Mouse (Mus musculus) activated CD4-positive, CD25-positive, alpha-beta regulatory T cell, adult 4 months (primary cell): ENCODE results near the gene Mib2. TPM values are rescaled to one million over a fixed set of nuclear protein-coding genes. Genes with fewer than 3 reads are reported as not detected.
"Not testable (repeated sequence)": the region's sequence is repeated elsewhere in the genome, so short reads cannot be mapped to it uniquely, and the experiment has no call there.

Experiments
- ATAC-seq: one replicate; pipeline ENCODE4 v1.8.0; 2017
- polyA plus RNA-seq, 2 experiments: library from polyadenylated mRNA; unstranded; fragments of 100-300 nt; shearing (Covaris generic); gene quantifications; one replicate each; pipeline ENCODE4 v1.2.1; 2017

Gene Mib2
- polyA plus RNA-seq, 2 experiments from 2014 or later, result 2.2 to 6.4 TPM

- not testable (repeated sequence) for ATAC-seq
Observed at GRCm38 (mm10) chr4:155670236-155670635, 1.2 kb upstream of the Mib2 start.

GRCm38 (mm10) chr4:155669598-155670075 is 639 bp upstream of the Mib2 start:
- ATAC-seq, result no peak

DNA sequence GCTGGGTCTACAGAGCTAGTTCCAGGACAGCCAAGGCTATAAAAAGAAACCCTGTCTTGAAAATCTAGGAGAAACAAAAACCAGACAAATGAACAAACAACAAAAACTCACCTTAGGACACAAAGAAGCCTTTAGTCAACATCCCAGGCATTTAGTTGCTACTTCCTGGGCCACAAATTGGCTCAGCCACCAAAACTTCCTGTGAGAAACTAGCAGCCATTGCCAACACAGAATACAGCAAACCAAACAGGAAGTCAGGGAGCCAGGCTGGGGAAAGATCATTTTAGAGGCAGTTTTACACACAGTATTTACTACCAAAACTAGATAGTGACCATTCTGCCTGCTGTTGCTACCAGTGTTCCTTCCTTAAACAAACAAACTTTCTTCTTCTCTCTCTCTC is 2.1 kb downstream of the Mib2 start:
- ATAC-seq, result no peak

DNA sequence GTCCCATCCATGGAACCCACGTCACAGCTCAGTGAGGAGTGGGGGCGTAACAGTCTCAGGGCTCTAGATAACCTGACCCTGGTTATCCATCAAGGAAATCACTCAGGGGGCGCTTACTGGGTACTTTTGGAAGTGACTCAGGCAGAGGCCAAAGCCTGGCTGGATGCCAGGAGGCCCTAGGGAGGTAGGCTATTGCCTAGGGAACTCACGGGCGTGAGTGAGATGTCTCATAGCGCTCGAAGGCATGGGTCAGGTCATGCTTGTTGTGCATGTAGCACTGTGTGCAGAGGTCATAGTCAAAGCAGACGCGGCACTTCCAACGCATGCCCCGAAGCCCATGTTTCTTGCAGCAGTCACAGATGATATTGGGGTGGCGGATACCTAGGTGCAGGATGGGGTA is 8.4 kb downstream of the Mib2 start:
- no peak for ATAC-seq

DNA sequence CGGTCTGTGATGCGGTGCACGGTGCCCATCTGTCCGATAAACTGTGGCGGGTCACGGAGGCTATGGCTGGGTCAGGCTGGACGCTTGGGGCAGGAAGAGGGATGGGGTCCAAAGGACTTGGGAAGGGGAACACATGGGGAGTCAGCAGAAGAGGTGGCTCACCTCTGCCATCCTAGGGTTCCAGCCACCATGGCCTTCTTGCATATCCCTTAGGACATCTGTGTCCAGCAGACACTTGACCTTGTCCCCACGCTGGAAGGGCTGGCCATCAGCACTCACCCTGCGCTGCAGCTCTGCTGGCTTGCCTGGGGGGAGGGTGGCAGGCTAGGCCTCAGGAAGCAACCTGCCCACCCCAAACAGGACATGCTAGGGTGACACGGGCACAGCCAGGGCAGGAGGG is 10.0 kb downstream of the Mib2 start:
- ATAC-seq, result no peak

DNA sequence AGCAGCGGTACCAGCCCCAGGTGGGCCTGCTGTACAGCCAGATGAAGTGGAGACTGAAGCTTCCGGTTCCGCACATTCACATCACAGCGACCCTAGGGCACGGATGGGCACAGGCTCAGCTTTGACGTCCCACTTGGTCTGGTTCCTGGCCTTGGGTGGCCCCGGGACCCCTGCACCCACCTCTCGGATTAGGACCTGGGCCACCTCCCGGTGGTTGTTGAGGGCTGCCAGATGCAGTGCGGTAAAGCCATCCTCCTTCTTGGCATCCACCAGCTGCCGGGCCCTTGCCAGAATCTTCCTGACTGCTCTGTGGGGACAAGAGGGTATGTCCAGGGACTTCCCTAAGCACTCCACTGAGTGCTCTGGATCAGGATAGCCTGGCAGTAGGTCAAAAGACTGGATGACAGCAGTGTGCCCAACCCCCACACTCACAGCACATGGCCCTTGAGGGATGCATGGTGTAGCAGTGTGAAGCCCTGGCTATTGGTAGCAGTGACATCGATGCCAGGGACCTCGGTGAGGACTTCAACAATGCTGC is 12.7 kb downstream of the Mib2 start:
- no peak for ATAC-seq

DNA sequence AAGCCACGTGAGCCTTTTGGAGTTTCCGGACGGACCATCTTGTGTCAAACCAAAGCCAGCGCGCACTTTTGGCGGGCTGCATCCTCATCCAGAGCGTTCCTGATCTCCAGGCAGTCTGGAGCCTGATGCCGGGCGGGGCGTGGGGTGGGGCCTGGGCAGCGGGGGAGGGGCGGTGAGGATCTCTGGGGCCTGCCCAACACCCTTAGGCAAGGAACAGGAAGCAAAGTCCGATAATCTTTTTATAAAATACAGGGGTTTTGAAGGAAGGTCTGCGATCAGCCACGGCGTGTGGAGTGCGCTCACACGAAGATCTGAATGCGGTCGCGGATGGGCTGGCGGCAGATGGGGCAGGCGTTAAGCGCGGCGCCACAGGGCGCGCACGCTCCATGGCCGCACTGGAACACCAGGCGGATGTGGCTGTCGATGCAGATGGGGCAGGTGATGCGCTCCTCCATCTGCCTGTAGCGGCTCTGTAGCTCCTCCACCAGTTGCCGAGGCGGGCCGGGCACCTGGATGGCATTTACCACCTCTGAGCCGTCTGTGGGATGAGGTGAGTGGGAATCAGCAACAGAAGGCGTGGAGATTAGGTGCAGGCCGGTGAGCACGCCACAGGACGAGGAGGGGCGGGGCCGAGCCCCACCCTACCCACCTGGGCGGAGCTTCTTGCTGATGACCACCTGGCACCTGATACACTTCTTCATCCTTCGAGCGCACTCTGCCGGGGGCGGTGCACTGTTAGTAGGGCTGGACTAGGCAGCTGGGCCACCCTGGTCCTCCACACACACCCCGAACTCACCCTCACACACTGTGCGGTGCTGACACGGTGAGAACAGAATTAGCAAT is 14.3 kb downstream of the Mib2 start:
- ATAC-seq, result peak; percentile 71

- ATAC-seq, result peak; percentile 7
Observed at GRCm38 (mm10) chr4:155654183-155654455, 14.9 kb downstream of the Mib2 start.

DNA sequence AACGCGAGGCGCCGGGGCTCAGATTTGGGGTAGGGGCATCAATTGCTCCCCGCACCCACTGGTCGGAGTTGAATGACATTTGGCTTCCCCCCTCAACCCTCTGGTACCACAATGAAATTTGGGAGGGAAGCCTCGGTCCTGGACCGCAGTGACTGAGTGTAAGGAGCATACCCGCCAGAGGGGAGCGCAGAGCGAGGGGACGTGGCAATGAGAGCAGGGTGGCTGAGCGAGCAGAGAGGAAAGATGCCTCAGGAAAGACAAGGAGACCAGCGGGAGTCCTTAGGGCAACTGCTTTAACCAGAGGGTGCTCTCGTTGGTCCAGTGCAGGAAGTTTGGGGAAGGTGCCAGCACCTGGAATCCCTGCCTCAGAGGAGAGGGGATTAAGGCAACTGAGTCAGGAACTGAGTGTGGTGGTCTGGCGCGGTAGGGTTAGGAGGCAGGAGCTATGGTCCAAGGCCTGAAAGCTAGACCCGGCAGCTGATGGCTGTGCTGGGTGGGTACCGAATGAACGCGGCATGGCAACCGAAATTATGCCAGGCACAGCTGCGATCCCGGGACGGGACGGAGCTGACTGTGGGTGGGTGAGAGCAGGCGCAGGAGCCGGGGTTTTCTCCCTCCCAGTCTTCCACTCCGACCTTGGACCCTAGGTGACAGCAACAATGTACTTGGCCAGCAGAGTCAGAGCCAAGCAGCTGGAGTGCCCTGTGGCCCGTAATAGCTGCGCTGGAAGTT is 15.4 kb downstream of the Mib2 start:
- ATAC-seq, result no peak

DNA sequence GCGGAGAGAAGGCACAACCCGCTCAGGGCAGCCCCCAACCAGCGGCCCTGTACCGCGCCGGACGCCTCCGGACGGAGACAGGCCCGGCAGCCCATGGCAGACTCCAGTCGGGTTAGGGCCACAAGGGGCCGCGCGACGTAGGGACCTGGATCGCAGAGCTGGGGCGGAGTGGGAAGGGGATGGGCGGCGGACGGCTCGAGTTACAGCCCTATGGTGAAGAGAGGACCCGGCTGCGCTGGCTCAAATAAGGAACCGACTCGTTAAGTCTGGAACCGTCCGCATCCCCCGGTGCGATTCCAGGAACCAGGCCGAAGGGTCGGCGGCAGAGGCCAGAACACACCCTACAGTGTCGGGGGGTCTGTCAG is 15.9 kb downstream of the Mib2 start, which contains the start of gene Mmp23:
Gene Mmp23, minus strand, starts transcription at position 299 of the 365 bp plus-strand sequence.
- ATAC-seq, result no peak

DNA sequence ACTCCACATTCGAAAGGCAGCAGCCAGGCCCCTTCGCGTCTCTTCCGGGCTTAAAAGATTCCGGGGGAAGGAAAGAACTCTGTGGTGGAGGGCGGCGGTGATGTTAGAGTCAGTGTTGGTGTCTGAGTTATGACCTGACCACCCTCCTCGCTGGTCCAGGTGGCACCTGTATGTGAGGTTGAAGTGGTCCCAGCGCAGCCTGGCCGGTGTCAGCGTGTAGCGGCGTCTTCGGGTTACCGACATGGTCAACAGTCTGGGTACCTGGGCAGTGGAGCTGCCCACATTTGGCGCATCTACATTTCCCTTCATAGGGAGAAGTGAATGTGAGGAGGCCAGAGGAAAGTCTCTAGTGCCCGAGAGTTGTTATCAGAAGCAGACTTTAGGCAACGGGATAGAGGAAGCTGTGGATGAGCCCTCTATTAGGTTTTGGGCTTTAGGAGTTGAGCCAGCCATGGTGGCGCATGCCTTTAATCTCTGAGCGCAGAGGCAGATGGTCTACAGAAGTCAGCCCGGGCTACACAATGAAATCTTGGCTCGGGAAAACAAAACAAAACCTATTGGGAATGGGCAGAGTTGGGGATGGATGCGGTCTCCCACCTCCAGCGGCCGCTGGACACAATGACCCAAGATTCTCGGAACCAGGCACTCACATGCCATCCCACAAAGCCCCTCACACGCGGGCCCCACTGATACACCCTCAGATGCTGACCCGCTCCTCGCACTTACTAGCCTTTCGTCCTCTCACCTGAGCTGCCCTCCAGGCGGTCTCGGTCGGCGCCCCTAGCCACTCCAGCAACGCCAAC is 16.5 kb downstream of the Mib2 start:
- ATAC-seq, result no peak

GRCm38 (mm10) chr4:155651553-155652269 is 17.3 kb downstream of the Mib2 start:
- ATAC-seq, result no peak

DNA sequence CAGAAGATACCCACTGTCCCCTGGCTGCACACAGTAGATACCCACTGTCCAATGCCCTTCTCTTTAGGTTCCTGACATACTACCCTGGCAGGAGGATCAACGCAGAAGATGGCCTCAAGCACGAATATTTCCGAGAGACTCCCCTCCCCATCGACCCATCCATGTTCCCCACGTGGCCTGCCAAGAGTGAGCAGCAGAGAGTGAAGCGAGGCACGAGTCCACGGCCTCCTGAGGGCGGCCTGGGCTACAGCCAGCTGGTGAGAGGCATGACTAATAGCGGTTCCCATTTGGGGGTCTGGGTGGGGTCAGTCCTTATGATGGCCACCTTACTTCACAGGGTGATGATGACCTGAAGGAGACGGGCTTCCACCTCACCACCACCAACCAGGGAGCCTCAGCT is 19.6 kb downstream of the Mib2 start:
- ATAC-seq, result no peak

- ATAC-seq, result no peak
Observed at GRCm38 (mm10) chr4:155645721-155646120, 23.3 kb downstream of the Mib2 start.

- not testable (repeated sequence) for ATAC-seq
Observed at GRCm38 (mm10) chr4:155645308-155645707, 23.7 kb downstream of the Mib2 start, which contains the start of gene Gm10563. Gm10563 (minus strand) TSS chr4:155645408.

- ATAC-seq, result no peak
Observed at GRCm38 (mm10) chr4:155643531-155643930, 25.5 kb downstream of the Mib2 start.

DNA sequence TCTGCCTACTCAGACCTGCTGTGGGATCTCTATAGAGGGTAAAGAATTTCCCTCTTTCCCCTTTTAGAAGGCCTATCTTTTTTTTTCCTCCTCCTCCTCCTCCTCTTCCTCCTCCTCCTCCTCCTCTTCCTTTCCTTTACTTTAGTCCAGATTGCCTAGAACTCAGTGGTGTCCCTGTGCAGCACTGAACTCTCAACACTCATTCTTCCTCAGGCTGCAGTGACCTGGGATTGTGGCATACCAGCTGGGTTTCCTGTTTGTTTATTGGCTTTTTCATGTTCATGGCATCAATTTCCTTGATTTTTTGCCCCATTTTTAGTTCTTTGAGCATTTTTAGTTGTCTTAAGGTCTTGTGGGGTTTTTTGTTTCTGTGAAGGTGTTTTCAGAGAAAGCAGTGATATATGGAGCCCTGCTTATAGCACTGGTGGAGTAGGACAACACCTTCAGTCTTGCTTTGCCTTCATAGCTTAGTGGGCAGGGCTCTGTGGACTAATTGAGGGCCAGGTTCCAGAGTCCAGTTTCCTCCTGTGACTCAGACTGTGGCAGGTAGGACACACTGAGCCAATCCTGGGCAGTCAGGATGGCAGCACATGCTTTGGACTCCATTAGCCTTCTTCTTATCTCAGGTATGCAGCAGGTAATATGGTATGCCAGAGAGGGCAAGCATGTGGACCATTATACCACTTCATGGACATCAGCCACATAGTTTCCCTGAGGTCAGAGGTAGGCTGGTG is 33.1 kb downstream of the Mib2 start:
- ATAC-seq, result no peak

DNA sequence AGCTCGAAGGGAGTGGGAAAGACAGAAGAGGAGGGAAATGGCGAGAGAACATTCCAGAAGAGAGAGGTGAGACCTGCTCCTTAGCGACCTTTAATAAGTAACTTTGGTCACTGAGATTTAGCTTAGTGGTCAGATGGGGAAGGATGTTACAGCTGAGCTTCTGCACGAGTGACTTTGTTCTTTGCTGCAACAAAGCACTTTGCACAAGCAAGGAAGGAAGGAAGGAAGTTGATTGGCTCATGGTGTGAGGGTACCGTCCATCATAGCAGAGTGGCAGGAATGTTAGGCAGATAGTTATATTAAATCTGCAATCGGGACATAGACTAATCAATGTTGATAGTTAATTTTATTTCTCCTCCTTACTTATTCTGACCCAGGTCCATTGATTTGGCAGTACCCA is 38.7 kb downstream of the Mib2 start:
- no peak for ATAC-seq

DNA sequence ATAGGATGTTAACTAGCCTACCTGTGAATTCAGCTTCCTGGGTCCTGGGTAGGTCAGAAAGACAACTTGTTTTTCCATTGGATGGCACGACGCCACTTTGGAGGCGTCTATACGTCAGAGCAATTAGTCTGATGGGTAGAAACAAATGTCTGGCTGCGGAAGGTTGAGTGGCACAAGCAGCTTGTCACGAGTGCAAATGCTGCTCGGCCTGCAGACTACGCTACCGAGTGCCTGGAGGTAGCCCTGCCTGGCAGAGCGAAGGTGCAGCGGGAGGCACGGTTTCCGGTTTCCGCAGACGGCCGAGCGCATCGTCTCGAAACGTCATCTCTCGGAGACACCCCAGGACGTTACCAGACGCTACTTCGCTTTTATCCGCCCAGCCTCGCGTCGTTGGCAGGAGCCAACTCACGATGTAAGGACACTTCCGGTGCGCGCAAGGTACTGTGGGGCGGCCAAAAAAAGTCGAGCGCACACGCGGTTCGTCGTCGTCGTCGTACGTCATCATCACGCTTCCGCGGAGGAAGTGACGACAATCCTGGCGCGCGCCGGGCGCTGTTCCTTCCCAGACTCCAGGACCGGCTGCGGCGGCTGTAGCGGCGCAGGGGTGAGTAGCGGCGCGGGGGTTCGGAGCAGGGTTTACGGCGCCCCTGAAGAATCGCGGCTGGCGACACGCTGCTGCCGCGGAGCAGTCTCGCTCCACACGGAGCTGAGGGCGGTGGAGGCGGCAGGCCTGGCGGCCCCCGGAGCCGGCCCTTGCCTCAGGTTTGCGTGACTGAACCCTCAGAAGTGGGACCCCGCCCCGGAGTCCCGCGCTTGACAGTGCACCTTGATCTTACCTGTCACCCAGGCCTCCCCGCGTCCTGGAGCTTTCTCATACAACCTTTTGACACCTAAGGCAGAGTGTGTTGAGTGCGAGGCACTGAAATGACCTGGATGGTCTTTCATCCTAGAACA is 44.4 kb downstream of the Mib2 start, which contains the start of gene Cdk11b:
Gene Cdk11b, plus strand, starts transcription at position 517 of the 954 bp plus-strand sequence.
- ATAC-seq, result peak; percentile 95

DNA sequence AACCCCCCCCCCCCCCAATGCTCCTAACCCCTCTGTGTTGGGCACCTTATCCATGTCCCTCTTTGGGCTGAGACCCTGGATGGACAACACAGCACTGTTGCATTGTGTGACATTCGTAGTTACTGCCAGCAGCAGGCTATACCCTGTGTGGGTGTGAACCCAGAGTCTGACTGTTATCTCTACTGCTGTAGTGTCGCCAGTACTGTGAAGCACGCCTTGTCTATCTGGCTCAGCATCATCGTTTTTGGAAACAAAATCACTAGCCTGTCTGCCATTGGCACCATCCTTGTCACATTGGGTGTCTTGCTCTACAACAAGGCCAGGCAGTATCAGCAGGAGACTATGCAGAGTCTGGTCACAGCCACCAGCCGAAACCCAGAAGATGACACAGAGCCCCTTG is 50.7 kb downstream of the Mib2 start:
- no peak for ATAC-seq
